24 mouse cellular contexts compared by ENCODE assay signal in the genomic region with DNA sequence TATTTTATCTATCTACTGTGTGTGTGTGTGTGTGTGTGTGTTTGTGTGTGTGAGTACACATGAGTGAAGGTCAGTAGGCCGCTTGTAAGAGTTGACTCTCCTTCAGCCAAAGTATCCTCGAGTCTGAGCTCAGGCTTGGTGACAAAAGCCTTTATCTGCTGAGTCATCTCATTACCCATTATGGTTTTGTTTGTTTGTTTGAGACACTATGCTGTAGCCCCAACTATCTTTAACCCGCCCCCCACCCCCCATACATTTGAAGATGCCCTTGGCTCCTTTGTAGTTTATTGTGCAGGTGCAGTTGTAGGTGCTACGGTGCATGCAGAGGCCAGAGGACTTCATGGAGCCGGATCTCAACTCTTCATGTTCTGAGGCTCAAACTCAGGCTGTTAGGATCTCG. TPM values are rescaled to one million over a fixed set of nuclear protein-coding genes. Genes with fewer than 3 reads are reported as not detected.
"Had no signal": no experiment of that assay in that cellular context is flagged by ENCODE, and none has a peak within 500 bp of the region (broad histone marks: within the 10 kb centered on the region; RNA-seq: fewer than 3 reads in every experiment).

No protein-coding gene starts in this region.

- H3K9me3 ChIP-seq: liver, embryonic 15.5 days; lung, embryonic 15.5 days; megakaryocyte, embryonic 14.5 days; midbrain, embryonic 13.5 days; midbrain, embryonic 15.5 days; stomach, embryonic 15.5 days had no signal

- DNase-seq: liver, postnatal 0 days; lung, adult 2 months; lung, postnatal 14 days; lung, postnatal 36 days; right cerebral cortex, postnatal 14 days; thymus, adult 18-20 months; thymus, postnatal 25 days had no signal

- H3K27me3 ChIP-seq: liver, embryonic 15.5 days; lung, embryonic 15.5 days; megakaryocyte, embryonic 14.5 days; midbrain, embryonic 13.5 days; midbrain, embryonic 15.5 days; neural tube, embryonic 12.5 days; stomach, embryonic 15.5 days had no signal

- H3K9ac ChIP-seq: liver, embryonic 15.5 days; liver, postnatal 0 days; lung, embryonic 15.5 days; midbrain, embryonic 13.5 days; midbrain, embryonic 15.5 days; neural tube, embryonic 12.5 days; stomach, embryonic 15.5 days had no signal

- ATAC-seq: liver, postnatal 0 days; lung, postnatal 0 days; midbrain, embryonic 13.5 days; midbrain, embryonic 15.5 days had no signal

- H3K4me2 ChIP-seq: liver, embryonic 15.5 days; lung, embryonic 15.5 days; midbrain, embryonic 11.5 days; midbrain, embryonic 13.5 days; midbrain, embryonic 15.5 days; neural tube, embryonic 12.5 days; stomach, embryonic 15.5 days had no signal

- H3K27ac ChIP-seq: liver, embryonic 15.5 days; macrophage; midbrain, embryonic 13.5 days; midbrain, embryonic 15.5 days; neural tube, embryonic 12.5 days; stomach, embryonic 15.5 days; stomach, postnatal 0 days had no signal

- H3K4me3 ChIP-seq: liver, embryonic 15.5 days; lung, embryonic 15.5 days; megakaryocyte, embryonic 14.5 days; midbrain, embryonic 13.5 days; midbrain, embryonic 15.5 days; neural tube, embryonic 12.5 days; stomach, embryonic 15.5 days had no signal

RNA-seq across cellular contexts. Expression of a gene that starts 21.3 kb away (rescaled TPM):
- total RNA-seq: monocyte, adult 5-6 weeks; neutrophil, adult 5-6 weeks had no signal
- polyA plus RNA-seq: liver, embryonic 15.5 days; liver, postnatal 0 days; lung, embryonic 15.5 days; macrophage; midbrain, embryonic 11.5 days; midbrain, embryonic 13.5 days; neural tube, embryonic 12.5 days; spleen, adult 2 months; stomach, postnatal 0 days had no signal

RNA-seq across cellular contexts. Expression of a gene that starts 37.1 kb away (rescaled TPM):
- total RNA-seq: megakaryocyte progenitor cell, adult 5-6 weeks; midbrain, postnatal 0 days; monocyte, adult 5-6 weeks; neutrophil, adult 5-6 weeks had no signal
- polyA plus RNA-seq: macrophage; midbrain, embryonic 11.5 days; midbrain, embryonic 13.5 days; midbrain, embryonic 15.5 days; midbrain, postnatal 0 days; neural tube, embryonic 14.5 days had no signal

RNA-seq across cellular contexts. Expression of a gene that starts 53.1 kb away (rescaled TPM):
- total RNA-seq: midbrain, postnatal 0 days; monocyte, adult 5-6 weeks had no signal
- polyA plus RNA-seq: liver, postnatal 0 days; macrophage; midbrain, embryonic 13.5 days; midbrain, embryonic 15.5 days; midbrain, postnatal 0 days; neural tube, embryonic 14.5 days; spleen, adult 2 months had no signal
